Mouse (Mus musculus) olfactory bulb, adult 2 months (tissue): ENCODE measurements around the gene Cdc7. TPM values are rescaled to one million over a fixed set of nuclear protein-coding genes. Genes with fewer than 3 reads are reported as not detected.

Source experiments
- H3K27ac ChIP-seq: fragments of 200-500 bp; 2 replicates; pipeline ENCODE4 v1.5.1; 2012; ENCODE audit warnings: low read depth, low read length; ENCODE audit not compliant: insufficient read depth
- H3K4me1 ChIP-seq: fragments of 200-500 bp; 2 replicates; pipeline ENCODE4 v1.6.1; 2012; ENCODE audit warnings: low read length; ENCODE audit not compliant: control insufficient read depth, insufficient read depth
- H3K4me3 ChIP-seq: fragments of 200-500 bp; 2 replicates; pipeline ENCODE4 v1.5.1; 2012; ENCODE audit warnings: mild to moderate bottlenecking, low read depth, low read length, moderate library complexity; ENCODE audit not compliant: insufficient read depth
- CTCF ChIP-seq: fragments of 200-500 bp; IDR thresholded peaks from 2 replicates; pipeline ENCODE4 v1.5.1; 2012; ENCODE audit warnings: low read depth, mild to moderate bottlenecking, low read length, moderate library complexity; ENCODE audit not compliant: insufficient read depth
- POLR2A ChIP-seq: fragments of 200-500 bp; IDR thresholded peaks from 2 replicates; pipeline ENCODE4 v1.6.1; 2012; ENCODE audit warnings: mild to moderate bottlenecking, low read depth, low read length, moderate library complexity; ENCODE audit not compliant: insufficient read depth
- WGBS: fragments of 180-500 bp; shearing (Covaris S2); methylation state at CpG from one replicate; pipeline ENCODE4 v1.1.7; 2018; 5-methylcytosine and 5-hydroxymethylcytosine counted together
- polyA plus RNA-seq: library from polyadenylated mRNA; stranded (reverse); fragments of >200 nt; gene quantifications from 2 replicates; pipeline ENCODE4 v1.2.4, GENCODE M21; 2012; ENCODE audit warnings: low replicate concordance; ENCODE audit not compliant: missing spikeins, insufficient read depth, insufficient read length

Gene Cdc7
- not detected in 2 replicates for polyA plus RNA-seq

GRCm38 (mm10) chr5:106963584-106964512 lies at the start of gene Cdc7:
Gene Cdc7 (plus strand): TSS chr5:106964322.
- TF ChIP-seq POLR2A: peak; percentile 43; the same call in 1 of the 2 replicates
- no peak for TF ChIP-seq CTCF
- peak within 1 kb of the TSS; percentile 62 for H3K4me3 ChIP-seq
- no peak within 1 kb of the TSS for H3K27ac ChIP-seq
- 6% methylated on average over 54 of the region's 54 CpGs for WGBS
- 0 out of 2 replicates have a peak, but pooled peaks cover 2% of the 10 kb centered on the region for H3K4me1 ChIP-seq

GRCm38 (mm10) chr5:106919315-106919714 lies 44.8 kb upstream of the Cdc7 start:
- H3K4me1 ChIP-seq: no peaks in the 10 kb centered on the region
- H3K27ac ChIP-seq: no peak overlapping the region
- H3K4me3 ChIP-seq: no peak overlapping the region
- TF ChIP-seq CTCF (no peak), POLR2A (no peak)

- Histone ChIP-seq H3K4me1 (peaks cover 4% of the 10 kb centered on the region), H3K4me3 (peak within 1 kb of the TSS; percentile 54), H3K27ac (peak within 1 kb of the TSS; percentile 23)
- 1% methylated on average over 70 of the region's 76 CpGs for WGBS
- 0 out of 2 replicates have a peak, but pooled peaks have one; percentile 9 for TF ChIP-seq CTCF
- peak; percentile 76 for TF ChIP-seq POLR2A
These were observed 38.4 kb upstream of the Cdc7 start, which contains the start of gene Hfm1 for GRCm38 (mm10) chr5:106925488-106926368. Gene Hfm1 (minus strand): TSS chr5:106926321.

GRCm38 (mm10) chr5:106926369-106926686 lies 37.8 kb upstream of the Cdc7 start:
- peak overlapping the region; percentile 54 for H3K4me3 ChIP-seq
- H3K27ac ChIP-seq: peak overlapping the region; percentile 20; the same call in 1 of the 2 replicates
- 35% methylated on average over 4 of the region's 4 CpGs for WGBS
- H3K4me1 ChIP-seq: peaks cover 4% of the 10 kb centered on the region
- no peak for TF ChIP-seq POLR2A
- TF ChIP-seq CTCF: no peak

GRCm38 (mm10) chr5:106927996-106928395 lies 36.1 kb upstream of the Cdc7 start:
- Histone ChIP-seq H3K4me1 (peaks cover 4% of the 10 kb centered on the region), H3K4me3 (no peak overlapping the region), H3K27ac (no peak overlapping the region)
- 87% methylated on average over 4 of the region's 4 CpGs for WGBS
- no peak for TF ChIP-seq CTCF
- TF ChIP-seq POLR2A: no peak

- TF ChIP-seq POLR2A: no peak
- no peak for TF ChIP-seq CTCF
- 82% methylated on average over 4 of the region's 4 CpGs for WGBS
- no peaks in the 10 kb centered on the region for H3K4me1 ChIP-seq
- H3K27ac ChIP-seq: no peak overlapping the region
- no peak overlapping the region for H3K4me3 ChIP-seq
These were observed 17.8 kb upstream of the Cdc7 start for GRCm38 (mm10) chr5:106946342-106946741.

- Histone ChIP-seq H3K4me3 (no peak overlapping the region), H3K4me1 (no peaks in the 10 kb centered on the region), H3K27ac (no peak overlapping the region)
- 88% methylated on average over 6 of the region's 6 CpGs for WGBS
- TF ChIP-seq POLR2A (no peak), CTCF (no peak)
These were observed 15.4 kb upstream of the Cdc7 start for GRCm38 (mm10) chr5:106948683-106949082.

- H3K27ac ChIP-seq: no peak overlapping the region
- no peaks in the 10 kb centered on the region for H3K4me1 ChIP-seq
- no peak overlapping the region for H3K4me3 ChIP-seq
- WGBS: 87% methylated on average over 3 of the region's 3 CpGs
- TF ChIP-seq POLR2A: no peak
- TF ChIP-seq CTCF: no peak
These were observed 7.7 kb upstream of the Cdc7 start for GRCm38 (mm10) chr5:106956467-106956866.
